Mouse (Mus musculus) spleen, postnatal 36 days (tissue): ENCODE measurements around the gene Grk6.
A peak's percentile ranks its signal among the peaks of the same experiment; 100 is the strongest.

Experiments
- DNase-seq, 2 experiments: peaks; one replicate each; pipeline ENCODE4 v3.0.0; 2022; ENCODE audit warnings: low spot score in 2 of 2, mixed read lengths in 1 of 2

The Grk6 gene

DNA sequence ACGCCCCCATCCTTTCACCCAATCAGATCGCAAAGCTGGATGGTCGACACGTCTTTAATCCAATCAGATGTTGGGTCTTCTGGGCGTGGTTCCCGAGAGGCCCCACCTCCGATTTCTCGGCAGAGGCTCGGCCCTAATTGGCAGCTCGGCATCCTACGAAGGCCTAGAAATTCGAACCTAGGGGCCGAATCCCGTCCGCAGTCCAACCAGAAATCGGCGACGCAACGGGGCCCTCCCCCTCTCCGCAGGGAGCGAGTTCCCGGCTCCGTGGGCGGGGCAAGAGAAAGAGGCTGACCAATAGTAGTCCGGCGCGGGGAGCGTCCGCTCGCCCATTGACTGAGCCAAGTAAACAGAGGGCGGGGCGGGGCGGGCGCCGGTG lies at the start of gene Grk6:
TSS of gene Grk6 (plus strand) at position 136 of the 379 bp plus-strand sequence.
- peak; percentile 100 for DNase-seq

DNA sequence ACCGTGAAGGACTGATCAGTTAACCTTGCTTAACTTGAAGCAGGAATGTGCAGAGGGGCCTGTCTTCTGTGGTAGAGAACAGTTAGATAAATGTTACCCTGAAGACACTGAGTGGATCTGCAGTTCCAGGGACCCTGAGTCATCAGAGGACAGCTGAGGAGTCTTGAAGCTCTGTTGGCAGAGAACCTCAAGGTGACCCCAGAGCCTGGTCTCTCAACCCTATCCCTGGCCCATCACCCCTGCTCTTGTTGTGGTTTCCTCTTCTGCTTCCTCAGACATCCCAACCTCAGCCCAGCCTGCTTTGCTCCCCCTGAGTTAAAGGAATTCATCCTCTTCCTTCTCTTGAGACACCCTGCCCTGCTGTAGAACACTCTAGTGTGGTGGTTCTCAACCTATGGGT lies 46.8 kb upstream of the Grk6 start, which contains the start of gene Slc34a1:
TSS of gene Slc34a1 (plus strand) at position 100 of the 400 bp plus-strand sequence.
- DNase-seq = no peak

DNA sequence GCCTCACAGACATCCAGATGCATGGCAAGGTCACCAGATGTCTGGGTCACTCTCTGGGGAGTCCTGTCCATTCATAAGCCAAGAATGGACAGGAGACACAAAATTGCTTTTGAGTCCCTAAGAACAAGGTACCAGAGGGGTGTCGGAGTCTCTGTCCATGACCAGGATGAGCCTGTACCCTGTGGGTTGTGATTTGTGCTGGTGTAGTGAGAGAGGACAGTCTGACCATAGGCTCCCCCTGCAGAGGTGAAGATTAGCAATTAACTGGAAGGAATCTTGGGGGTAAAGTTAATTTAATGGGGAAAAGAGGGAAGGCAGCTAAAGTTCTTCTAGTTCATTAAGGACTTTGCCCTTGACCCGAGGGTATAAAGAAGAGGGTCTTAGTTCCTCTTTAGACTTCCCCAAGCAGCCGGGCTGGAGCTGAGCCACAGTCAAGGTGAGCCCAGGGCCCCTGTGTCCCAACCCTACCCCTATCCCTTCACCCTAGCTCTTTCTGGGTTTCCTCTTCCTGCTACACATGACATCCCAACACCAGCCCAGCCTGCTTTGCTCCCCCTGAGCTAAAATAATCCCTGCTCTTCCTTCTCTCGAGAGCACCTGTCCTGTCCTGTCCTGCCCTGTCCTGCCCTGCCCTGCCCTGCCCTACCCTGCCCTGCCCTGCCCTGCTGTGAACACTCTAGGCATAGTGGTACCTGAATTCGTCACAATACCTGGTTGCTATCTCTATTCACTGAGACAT lies 45.4 kb upstream of the Grk6 start:
- no peak for DNase-seq

DNA sequence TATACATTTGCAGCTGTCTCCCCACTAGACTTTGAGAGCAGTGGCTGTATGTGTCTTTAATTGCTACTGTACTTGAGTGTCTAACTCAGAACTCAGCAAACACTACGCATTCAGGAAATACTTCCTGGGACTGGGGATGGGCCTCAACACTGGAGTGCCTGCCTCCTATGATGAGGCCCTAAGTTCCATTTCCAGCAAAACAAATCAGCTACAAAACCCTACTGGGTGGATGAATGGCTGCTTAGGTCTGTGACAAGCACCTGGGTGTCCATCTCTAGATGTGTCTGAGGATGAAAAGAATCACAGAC lies 44.9 kb upstream of the Grk6 start:
- no peak for DNase-seq

DNA sequence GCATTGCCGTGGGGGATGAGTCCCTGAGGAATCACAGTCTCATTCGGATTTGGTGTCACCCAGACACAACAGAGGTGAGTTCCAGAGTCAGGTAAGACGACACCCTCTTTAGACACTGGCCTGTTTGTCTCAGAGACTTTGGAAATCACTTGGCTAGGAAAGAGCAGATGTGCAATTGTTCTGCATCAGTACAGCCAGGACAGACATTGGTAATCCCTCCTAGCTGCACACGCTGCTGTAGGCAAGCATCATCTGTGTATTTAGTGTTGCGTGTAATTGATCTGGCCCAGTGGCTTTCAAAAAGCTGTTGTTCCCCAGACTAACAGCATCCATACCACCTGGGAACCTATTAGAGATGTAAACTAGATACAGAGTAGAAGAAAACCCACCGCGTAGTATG lies 41.6 kb upstream of the Grk6 start:
- DNase-seq = no peak

DNA sequence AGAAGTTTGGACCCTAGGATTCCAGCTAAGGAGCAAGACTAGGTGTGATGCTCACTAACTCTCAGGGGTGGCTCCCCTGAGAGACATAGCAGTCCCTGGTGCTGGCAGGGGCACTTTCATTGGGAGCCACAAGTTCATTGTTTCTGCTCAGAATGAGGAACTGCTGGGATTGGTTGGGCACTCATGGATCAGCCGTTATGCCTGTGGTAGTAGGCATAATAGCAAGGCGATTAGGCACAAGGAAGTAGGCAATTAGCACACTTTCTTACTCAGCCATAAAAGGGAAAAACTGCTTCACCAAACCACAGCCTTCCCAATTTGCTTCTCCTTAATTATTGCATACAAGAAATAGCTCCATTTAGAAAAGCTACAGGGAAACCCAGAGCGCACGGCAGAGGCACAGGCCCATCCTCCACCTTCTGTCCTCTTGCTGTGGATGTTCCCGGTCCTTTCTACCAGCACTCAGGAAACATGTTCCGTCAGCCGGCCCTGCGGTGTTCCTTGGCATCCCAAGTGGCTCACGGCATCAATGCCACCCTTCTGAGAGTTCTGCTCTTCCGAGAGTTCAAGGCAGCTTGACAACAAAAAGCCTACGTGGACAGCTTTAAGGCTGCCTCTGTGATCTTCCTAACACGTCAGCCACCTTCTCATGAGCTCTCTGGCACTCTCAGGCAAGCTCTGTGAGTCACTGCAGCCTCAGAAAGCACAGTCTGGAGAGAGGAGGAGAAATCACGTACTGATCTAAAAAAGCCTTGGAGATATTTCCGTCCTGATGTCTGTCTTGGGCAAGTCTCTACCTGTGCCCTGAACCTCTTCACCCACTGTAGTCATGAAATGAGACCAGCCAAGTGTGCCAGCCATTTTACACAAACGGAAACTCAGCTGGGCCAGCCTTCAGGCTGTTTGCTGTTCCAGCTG lies 40.7 kb upstream of the Grk6 start:
- DNase-seq = no peak

DNA sequence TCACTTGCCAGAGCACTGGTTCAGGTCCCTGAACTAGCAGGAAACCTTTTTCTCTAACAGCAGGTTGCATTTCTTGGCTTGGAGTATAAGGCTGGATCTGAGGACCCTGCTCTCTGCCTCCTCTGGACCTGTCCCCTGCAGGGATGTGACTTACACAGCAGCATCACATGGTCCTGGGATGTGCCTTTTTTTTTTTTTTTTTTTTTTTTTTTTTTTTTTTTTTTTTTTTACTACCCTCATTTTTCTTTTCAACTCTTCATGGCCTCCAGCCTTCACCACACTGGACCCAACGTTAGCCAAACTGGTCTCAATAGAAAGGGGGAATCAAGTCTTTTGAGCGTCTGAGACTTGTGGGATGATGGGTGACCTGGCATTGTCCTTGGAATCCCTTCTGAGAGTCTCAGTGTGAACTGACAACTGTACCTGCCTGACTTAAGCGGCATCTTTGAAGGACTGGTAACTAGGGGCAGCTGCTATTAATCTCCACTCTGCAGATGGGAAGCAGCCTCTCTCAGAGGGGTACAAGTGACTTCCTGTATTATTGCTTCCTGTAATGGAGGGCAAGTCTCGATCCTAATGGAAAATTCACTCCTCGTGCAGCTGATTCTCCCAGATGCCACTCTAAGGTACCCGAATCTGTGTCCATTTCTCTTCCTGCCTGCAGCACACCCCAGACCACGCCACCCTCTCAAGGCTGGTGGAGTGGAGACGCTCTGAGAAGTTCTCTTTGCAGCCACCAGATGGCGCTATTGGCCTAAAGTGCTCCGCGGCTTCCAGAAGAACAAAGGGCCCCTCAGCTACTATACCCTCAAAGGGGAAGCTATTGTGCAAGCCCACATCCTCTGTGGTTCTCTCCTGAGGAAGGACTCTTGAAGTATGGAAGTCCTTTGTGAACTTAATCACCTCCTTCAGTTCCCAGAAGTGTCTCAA lies 39.8 kb upstream of the Grk6 start:
- DNase-seq = peak; percentile 79 to 83

DNA sequence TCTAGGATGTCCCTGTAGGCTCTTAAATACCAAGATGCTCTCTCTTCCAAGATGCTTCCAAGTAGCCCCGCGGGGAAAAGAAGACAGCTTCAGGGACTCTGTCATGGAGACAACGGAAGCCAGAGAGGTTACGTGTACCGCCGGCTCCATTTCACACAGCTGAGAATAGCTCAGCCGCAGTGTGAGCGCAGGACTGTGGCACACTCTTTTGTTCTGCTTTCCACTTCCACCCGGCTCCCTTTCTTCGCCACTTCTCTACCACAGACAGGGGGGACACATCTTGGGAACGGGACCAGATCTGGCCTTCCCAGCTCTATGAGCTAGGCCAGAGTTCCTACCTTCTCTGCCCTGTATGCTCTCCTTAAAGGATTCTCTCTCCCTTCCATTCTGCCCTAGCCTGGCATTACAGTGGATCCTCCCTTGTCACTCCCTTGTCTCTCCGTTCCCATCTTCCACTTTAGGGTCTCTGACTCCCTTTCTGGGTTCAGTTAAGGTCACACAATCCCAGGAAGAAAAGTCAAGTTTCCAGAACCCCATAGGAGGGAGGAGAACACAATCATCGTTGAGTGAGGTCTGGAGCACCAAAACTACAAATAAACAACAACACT lies 39.0 kb upstream of the Grk6 start:
- peak in 1 of 2 experiments; percentile 56 for DNase-seq

DNA sequence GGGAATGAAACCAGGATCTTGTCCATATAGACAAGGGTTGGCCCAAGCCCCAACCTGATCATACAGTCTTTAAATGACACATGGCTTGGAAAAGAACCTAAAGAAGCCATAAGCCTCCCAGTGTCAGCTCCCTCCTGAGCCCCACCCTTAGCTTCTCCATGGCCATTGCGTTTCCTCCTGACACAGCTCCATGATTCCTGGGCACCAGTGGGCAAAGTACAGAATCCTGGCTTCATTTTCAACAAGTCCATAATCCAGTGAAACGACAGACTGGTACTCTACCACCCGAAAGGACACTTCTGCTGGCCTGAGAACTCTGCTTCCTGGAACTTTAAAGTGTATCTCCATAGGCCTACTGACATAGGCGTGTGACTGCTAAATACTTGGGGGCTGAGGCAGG lies 37.5 kb upstream of the Grk6 start:
- DNase-seq = no peak

DNA sequence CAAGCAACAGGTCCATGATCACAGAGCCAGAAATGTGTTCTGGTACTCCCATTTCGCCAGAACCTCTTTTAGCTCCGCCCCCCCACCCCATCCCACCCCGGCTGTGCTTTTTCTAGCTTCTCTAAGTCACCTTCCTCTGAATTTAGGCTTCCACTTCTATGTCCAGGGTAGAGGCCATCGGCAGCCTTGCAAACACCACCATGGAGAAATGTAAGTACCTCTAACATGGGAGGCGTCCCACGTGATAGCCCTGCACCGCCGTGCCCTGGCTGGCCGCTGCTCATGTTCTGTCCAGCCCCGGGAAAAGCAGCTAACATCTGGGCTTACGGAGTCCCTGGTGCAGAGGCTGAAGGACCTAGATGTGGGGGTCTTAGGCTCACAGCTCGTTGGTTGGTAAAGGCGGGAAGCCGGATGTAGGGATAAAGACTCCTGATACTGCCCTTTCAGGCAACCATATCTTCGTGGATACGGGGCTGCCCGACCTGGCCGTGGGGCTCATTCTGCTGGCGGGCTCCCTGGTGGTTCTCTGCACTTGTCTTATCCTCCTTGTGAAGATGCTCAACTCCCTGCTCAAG lies 36.2 kb upstream of the Grk6 start:
- no peak for DNase-seq

DNA sequence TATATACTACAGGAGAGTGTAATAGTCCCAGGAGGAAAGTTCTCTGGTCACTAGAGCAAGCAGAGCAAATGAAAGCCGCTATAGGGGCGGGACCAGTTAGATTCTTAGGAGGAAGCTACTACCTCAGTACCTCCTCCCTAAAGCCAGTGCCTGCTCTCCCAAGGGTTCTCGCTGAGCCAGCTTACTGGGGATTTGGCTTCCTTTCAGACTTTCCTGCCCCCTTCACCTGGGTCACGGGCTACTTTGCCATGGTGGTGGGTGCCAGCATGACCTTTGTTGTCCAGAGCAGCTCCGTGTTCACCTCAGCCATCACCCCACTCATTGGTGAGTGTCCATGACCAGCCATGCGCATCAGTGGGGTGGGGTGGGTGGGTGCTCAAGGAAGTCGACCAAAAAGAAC lies 33.0 kb upstream of the Grk6 start:
- peak; percentile 44 to 46 for DNase-seq

DNA sequence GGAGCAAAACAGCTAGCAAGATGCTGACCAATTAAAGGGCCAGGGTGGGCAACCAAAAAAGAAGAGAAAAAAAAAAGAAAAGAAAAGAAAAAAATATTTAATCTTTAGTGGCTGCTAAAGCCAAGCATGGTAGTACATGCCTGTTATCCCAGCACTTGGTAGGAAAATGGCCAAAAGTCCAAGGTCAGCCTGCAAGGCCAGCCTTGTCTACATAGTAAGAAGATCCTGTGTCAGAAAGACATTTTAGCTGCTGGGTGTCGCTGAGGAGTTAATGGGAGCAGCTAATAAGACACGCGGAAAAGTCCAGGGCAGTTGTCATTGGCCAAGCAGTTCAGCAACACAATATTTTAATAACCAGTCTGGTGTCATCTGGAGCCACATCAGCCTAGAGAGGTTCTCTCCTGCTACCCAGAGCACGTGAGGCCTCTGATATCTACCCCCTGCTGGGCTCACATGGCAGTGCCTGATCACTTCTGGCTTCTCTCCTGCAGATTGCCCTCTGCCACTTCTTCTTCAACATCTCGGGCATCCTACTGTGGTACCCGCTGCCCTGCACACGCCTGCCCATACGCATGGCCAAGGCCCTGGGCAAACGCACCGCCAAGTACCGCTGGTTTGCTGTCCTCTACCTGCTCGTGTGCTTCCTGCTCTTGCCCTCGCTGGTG lies 32.1 kb upstream of the Grk6 start:
- no peak for DNase-seq

DNA sequence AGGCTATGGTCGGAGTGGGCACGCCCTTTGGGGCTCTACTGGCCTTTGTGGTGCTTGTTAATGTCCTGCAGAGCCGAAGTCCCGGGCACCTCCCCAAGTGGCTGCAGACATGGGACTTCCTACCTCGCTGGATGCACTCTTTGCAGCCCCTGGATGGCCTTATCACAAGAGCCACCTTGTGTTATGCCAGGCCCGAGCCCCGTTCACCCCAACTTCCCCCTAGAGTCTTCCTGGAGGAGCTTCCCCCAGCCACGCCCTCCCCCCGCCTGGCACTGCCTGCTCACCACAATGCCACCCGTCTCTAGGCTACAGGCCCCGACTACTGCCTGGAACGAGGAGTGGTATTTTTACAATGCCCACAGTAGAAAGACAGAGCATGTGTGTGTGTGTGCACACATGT lies 31.5 kb upstream of the Grk6 start:
- DNase-seq = no peak

DNA sequence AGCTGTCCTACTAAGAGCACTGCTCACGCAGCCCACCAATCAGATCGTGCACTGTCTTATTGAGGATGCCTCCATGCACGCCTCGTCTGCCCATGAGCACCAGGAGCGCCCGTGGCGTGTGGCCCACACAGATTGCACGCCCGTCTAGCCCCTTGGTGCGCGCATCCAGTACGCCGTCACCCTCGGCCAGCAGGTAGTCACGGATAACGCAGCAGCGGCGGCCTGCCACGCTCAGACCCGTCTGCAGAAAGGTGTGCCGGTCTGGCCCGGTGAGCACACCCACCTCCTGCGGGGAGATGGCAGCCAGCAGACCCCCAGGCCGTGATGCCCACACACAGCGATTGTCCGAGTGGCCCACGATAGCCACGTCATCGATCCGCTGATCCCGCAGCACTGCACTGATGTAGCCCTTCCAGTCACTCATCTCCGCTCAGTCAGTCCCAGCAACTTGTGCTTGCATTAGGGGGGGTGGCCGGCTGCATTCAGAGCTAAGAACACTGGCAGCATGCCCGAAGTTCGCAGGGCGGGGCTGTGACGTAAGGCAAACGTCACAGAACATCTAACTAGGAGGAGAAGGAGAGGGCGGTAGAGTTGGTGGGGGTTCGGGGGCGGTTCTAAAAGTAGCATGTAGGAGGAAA lies 30.0 kb upstream of the Grk6 start, which contains the start of gene Pfn3:
TSS of gene Pfn3 (minus strand) at position 490 of the 638 bp plus-strand sequence.
- DNase-seq = no peak

DNA sequence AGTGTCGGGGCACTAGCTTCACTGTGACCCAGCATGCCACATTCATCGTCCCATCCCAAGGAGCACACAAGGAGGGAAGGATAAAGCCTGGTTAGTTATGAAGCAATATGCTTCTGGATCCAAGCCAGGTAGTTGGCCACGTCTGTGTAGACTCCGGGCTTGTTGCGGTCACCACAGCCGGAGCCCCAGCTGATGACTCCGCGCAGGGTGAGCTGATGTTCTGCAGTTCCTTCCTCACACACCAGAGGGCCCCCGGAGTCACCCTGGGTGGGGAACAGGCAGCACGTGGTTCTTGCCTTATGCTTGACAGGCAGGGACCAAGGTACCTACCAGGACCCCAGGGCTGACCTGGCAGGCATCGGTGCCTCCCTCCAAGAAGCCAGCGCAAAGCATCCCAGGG lies 26.9 kb upstream of the Grk6 start:
- DNase-seq = peak; percentile 85 to 90

DNA sequence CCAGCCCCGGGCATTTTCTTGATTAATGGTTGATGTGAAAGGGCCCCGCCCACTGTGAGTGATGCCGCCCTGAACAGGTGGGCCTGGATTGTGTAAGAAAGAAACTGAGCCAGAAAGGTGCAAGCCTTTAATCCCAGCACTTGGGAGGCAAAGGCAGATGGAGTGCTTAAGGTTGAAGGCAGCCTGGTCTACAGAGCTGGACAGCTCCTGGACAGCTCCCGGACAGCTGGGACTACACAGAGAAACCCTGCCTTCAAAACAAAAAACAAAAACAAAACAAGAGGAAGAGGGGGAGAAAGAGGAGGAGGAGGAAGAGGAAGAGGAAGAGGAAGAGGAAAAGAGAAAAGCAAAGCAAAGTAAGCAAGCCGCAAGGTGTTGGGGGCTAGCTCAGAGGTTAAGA lies 25.7 kb upstream of the Grk6 start:
- DNase-seq = no peak

DNA sequence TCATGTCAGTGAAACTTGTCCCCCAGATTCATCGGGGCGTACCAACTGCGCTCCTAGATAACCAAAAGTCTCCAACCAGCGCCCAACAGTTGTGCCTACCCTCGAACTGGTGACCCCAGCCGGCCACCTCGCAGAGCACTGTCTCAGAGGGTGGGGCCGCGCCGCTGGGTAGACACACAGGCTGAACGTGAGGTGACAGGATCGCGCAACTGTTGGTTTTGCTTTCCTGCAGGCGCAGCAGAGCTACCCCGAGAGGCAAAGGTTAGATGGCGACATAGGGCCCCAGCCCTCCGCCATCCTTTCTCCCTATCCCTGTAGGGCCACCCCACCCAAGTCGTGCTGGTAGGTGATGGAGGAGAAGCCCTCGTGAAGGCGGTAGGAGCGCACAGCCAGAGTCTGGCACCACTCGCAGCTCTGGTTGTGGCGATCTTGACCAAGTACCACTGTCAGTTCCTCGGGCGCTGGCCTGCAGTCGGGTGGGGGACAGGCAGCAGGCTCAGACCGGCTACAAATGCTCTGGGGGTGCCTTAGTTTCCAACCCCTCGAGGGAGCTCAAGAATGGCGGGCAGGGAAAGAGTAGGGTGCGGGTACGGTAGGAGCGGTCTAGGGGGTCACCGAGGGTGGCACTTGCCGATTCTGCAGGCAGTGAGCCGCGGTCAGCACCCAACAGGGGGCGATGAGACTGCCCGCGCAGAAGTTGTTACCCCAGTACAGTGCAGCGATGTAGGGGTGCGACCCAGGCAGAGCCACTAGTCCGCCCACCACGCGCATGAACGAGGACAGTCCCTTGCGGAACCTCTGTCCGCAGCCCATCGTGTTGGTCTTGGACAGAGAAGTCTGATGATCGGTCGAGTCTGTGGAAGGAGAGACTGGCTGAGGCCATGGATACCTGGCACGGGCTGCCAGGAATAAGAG lies 24.6 kb upstream of the Grk6 start:
- no peak for DNase-seq

DNA sequence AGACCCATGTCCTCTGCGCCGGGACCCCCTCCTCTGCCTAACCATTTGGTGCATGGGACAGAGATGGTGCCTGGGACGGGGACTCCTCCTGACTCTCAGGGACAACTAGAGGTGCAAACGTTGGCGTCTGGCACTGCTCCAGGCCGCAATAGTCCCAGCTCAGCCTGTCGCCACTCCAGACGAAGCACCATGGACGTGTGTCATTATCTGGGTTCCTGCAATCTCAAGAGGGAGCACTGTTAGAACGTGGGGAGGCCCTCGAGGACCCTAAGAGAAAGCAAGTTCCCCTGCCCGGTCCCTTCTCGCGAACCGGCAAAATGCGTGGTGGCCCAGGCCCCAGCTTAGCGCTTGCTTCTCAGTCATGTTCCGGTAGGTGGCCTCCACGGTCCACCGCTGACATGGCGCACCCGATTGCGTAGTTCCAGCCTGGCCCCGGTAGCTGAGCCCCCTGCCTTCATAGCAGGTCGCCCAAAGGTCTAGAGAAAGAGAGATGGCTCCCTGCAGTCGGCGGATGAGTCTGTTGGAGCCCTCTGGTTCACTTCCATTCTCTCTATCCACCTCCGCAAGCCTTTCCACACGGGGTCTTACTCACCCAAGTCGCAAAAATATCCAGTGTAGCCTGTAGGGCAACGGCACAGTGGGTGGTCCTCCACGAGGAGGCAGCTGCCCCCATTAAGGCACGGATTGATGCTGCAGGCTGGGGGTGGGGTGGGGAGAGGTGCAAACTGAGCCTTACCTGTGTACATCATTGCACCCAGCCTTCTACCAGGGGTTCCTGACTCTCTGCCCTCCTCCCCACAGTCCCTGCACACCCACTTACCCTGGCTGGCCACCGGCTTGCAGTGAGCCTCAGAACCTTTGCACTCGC lies 23.7 kb upstream of the Grk6 start:
- peak; percentile 78 to 79 for DNase-seq
